Mouse (Mus musculus) liver, adult (tissue): ENCODE measurements around the gene Hoxb3.

Experiments
- GATA4 ChIP-seq: IDR thresholded peaks from 2 replicates; pipeline ENCODE4 v1.6.1; 2014; ENCODE audit warnings: mild to moderate bottlenecking, low read length; ENCODE audit not compliant: insufficient replicate concordance

Hoxb3 gene

GRCm38 (mm10) chr11:96328605-96329004 lies 5.5 kb downstream of the Hoxb3 start:
- no peak for TF ChIP-seq GATA4

- no peak for TF ChIP-seq GATA4
Measured at GRCm38 (mm10) chr11:96332105-96332504, 9.0 kb downstream of the Hoxb3 start.

- TF ChIP-seq GATA4, result no peak
Measured at GRCm38 (mm10) chr11:96332618-96333032, 9.5 kb downstream of the Hoxb3 start.

- no peak for TF ChIP-seq GATA4
Measured at GRCm38 (mm10) chr11:96333241-96334001, 10.3 kb downstream of the Hoxb3 start.

GRCm38 (mm10) chr11:96334002-96334364 lies 10.9 kb downstream of the Hoxb3 start:
- TF ChIP-seq GATA4, result no peak

GRCm38 (mm10) chr11:96334998-96335397 lies 11.9 kb downstream of the Hoxb3 start:
- no peak for TF ChIP-seq GATA4

GRCm38 (mm10) chr11:96336597-96336996 lies 13.5 kb downstream of the Hoxb3 start:
- no peak for TF ChIP-seq GATA4

- no peak for TF ChIP-seq GATA4
Measured at GRCm38 (mm10) chr11:96337026-96337425, 13.9 kb downstream of the Hoxb3 start.

- TF ChIP-seq GATA4, result peak; percentile 81
Measured at GRCm38 (mm10) chr11:96338957-96339855, 16.1 kb downstream of the Hoxb3 start.

- no peak for TF ChIP-seq GATA4
Measured at GRCm38 (mm10) chr11:96340698-96341365, 17.7 kb downstream of the Hoxb3 start.

GRCm38 (mm10) chr11:96341701-96342575 lies 18.8 kb downstream of the Hoxb3 start:
- TF ChIP-seq GATA4, result no peak

- TF ChIP-seq GATA4, result no peak
Measured at GRCm38 (mm10) chr11:96342576-96342930, 19.4 kb downstream of the Hoxb3 start.

GRCm38 (mm10) chr11:96343206-96343745 lies 20.1 kb downstream of the Hoxb3 start:
- TF ChIP-seq GATA4, result no peak
